Mouse (Mus musculus) bone marrow, adult 2 months (tissue): ENCODE measurements around the gene Serpini2. TPM values are rescaled to one million over a fixed set of nuclear protein-coding genes. Genes with fewer than 3 reads are reported as not detected.

Source experiments
- H3K27ac ChIP-seq: fragments of 200-500 bp; 2 replicates; pipeline ENCODE4 v1.5.1; 2012; ENCODE audit warnings: low read depth, mild to moderate bottlenecking, control low read depth, inconsistent platforms, low read length; ENCODE audit not compliant: control insufficient read depth, poor library complexity, insufficient read depth
- H3K4me1 ChIP-seq: fragments of 200-500 bp; 2 replicates; pipeline ENCODE4 v1.6.1; 2011; ENCODE audit warnings: low read length; ENCODE audit not compliant: control insufficient read depth, insufficient read depth
- H3K4me3 ChIP-seq: fragments of 200-500 bp; replicated peaks from 2 replicates; pipeline ENCODE3; 2011; ENCODE audit warnings: mild to moderate bottlenecking, low read depth, low read length, control low read depth; ENCODE audit not compliant: control insufficient read depth
- CTCF ChIP-seq: fragments of 200-500 bp; IDR thresholded peaks from 2 replicates; pipeline ENCODE4 v1.5.1; 2011; ENCODE audit warnings: low read length, control low read depth; ENCODE audit not compliant: control insufficient read depth, insufficient read depth
- POLR2A ChIP-seq: fragments of 200-500 bp; IDR thresholded peaks from 2 replicates; pipeline ENCODE4 v1.6.1; 2011; ENCODE audit warnings: low read depth, mild to moderate bottlenecking, control low read depth, low read length, borderline replicate concordance; ENCODE audit not compliant: control insufficient read depth
- WGBS: fragments of 180-500 bp; shearing (Covaris S2); methylation state at CpG from one replicate; pipeline ENCODE4 v1.1.7; 2018; 5-methylcytosine and 5-hydroxymethylcytosine counted together
- polyA plus RNA-seq: library from polyadenylated mRNA; stranded (reverse); fragments of >200 nt; gene quantifications from 2 replicates; pipeline ENCODE4 v1.2.4, GENCODE M21; 2011; ENCODE audit warnings: low replicate concordance; ENCODE audit not compliant: missing spikeins, insufficient read depth, insufficient read length

Gene Serpini2
- polyA plus RNA-seq, 1 experiment = not detected

- H3K27ac ChIP-seq = no peak overlapping the region
- no peak overlapping the region for H3K4me3 ChIP-seq
- 29% methylated on average over 2 of the region's 2 CpGs for WGBS
- no peak for TF ChIP-seq POLR2A
- H3K4me1 ChIP-seq = no peaks in the 10 kb centered on the region; the same call in 1 of the 2 replicates
Measured at GRCm38 (mm10) chr3:75293243-75293642, 23.4 kb upstream of the Serpini2 start.

DNA sequence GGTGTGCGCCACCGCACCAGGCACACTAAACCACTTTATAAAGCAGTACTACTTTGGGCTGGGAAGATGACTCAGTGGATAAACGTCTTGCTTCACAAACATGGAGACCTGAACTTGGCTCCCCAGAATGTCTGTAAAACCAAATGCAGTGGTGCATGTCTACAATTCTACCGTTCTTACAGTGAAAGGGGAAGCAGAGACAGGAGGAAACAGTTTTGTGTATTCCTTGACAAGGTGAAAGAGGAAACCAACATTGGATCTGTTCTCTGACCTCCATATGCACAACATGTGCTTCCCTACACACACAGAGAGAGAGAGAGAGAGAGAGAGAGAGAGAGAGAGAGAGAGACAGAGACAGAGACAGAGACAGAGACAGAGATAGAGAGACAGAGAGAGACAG, 7.6 kb upstream of the Serpini2 start:
- H3K4me3 ChIP-seq = no peak overlapping the region
- 49% methylated on average over 4 of the region's 4 CpGs for WGBS
- H3K27ac ChIP-seq = no peak overlapping the region
- H3K4me1 ChIP-seq = no peaks in the 10 kb centered on the region
- TF ChIP-seq CTCF (no peak), POLR2A (no peak)

GRCm38 (mm10) chr3:75276522-75276921, 6.6 kb upstream of the Serpini2 start:
- no peak for TF ChIP-seq CTCF
- no peak for TF ChIP-seq POLR2A
- WGBS = 80% methylated on average over 3 of the region's 3 CpGs
- Histone ChIP-seq H3K27ac (no peak overlapping the region), H3K4me1 (no peaks in the 10 kb centered on the region), H3K4me3 (no peak overlapping the region)

DNA sequence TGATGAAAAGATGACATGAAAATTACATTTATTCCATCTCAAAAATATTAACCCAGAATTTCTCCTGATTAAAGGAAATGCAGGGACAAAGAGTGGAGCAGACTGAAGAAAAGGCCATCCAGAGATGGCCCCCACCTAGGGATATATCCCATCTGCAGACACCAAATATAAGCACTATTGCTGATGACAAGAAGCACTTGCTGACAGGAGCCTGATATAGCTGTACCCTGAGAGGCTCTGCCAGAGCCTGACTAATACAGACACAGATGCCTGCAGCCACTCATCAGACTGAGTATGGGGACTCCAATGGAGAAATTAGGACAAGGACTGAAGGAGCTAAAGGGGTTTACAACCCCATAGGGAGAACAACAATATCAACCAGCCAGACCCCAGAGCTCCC, 5.2 kb upstream of the Serpini2 start:
- no peaks in the 10 kb centered on the region for H3K4me1 ChIP-seq
- no peak overlapping the region for H3K27ac ChIP-seq
- H3K4me3 ChIP-seq = no peak overlapping the region
- TF ChIP-seq CTCF (no peak), POLR2A (no peak)

DNA sequence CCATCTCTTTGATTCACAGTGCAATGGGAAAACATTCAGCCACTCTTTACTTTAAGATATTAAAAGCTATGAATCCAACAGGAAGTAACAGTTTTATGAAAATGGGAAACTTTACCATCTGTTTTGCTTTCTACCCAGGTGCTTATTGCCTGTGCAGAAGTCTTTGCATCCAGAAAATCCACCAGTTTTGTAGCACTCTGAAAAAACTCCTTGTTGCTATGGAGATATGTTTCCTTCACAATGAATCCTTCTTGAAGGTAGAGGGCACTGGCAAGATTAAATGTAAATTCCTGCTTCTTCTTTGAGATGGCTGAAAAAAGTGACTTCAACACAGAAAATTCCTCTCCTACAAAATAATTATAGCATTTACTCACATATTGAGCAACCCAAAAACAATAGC, 10.5 kb downstream of the Serpini2 start:
- H3K27ac ChIP-seq = no peak overlapping the region

DNA sequence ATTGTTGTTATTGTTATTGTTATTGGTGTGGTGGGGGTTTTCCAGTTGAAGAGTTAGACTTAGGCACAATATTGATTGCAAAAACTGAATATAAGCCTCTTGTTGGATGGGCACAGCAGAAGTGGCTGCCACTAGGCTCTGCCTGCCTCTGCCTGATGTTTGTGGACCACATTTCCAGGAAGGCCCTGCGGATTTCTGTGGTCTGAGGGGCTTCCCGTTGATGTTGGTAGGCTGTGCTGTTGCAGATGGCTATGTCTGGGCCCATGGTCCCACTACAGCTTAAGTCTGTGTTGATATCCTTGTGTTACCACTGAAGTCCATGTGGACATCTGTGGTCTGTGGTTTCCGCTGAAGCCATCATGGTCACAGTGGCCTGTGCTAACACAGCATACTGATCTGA, 50.2 kb downstream of the Serpini2 start:
- 48% methylated on average over 3 of the region's 3 CpGs for WGBS
- Histone ChIP-seq H3K4me3 (no peak overlapping the region), H3K4me1 (no peaks in the 10 kb centered on the region), H3K27ac (no peak overlapping the region)
- TF ChIP-seq CTCF (no peak), POLR2A (no peak)

More for the DNA sequence above, 10.5 kb downstream of the Serpini2 start:
- TF ChIP-seq POLR2A = no peak
- no peak for TF ChIP-seq CTCF
- Histone ChIP-seq H3K4me3 (no peak overlapping the region), H3K4me1 (no peaks in the 10 kb centered on the region)

DNA sequence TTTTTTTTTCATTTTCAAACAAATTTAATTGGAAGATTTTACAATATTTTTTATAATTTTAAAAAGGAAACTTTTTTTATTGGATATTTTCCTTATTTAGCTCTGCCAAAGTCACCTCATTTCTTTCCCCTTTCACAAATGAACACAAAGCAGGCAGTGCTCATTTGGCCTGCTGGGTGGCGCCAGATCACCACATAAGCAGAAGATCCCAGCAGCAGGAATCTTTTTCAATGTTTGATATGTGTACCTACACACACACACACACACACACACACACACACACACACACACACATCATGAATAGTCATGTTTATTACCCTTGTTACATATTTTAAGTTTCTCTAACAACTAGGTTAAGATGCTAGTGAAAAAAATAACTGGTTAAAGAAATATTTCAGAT, 50.7 kb downstream of the Serpini2 start:
- WGBS = 11% methylated on average over 1 of the region's 1 CpGs
- no peak for TF ChIP-seq POLR2A
- peak; percentile 64 for TF ChIP-seq CTCF
- Histone ChIP-seq H3K4me1 (no peaks in the 10 kb centered on the region), H3K27ac (no peak overlapping the region), H3K4me3 (no peak overlapping the region)

- H3K27ac ChIP-seq = no peak overlapping the region
- TF ChIP-seq CTCF (peak; percentile 67), POLR2A (no peak)
- WGBS = 32% methylated on average over 12 of the region's 12 CpGs
- no peaks in the 10 kb centered on the region for H3K4me1 ChIP-seq
- H3K4me3 ChIP-seq = no peak overlapping the region
Measured at GRCm38 (mm10) chr3:75202808-75203503, 66.9 kb downstream of the Serpini2 start.

Other genes starting within 250 kb of the Serpini2 start
- gene Zbbx, start 105.0 kb downstream of the Serpini2 start, polyA plus RNA-seq = not detected in 2 replicates
- not detected in 2 replicates for gene Wdr49, start 212.1 kb upstream of the Serpini2 start, polyA plus RNA-seq